Mouse (Mus musculus): ENCODE measurements at regions not wholly inside any gene's neighbourhood (a gene's known extent, or its start where the extent isn't known, plus 50 kb on each side); places are given as distances from the start of the nearest gene placed in this dataset.

DNA sequence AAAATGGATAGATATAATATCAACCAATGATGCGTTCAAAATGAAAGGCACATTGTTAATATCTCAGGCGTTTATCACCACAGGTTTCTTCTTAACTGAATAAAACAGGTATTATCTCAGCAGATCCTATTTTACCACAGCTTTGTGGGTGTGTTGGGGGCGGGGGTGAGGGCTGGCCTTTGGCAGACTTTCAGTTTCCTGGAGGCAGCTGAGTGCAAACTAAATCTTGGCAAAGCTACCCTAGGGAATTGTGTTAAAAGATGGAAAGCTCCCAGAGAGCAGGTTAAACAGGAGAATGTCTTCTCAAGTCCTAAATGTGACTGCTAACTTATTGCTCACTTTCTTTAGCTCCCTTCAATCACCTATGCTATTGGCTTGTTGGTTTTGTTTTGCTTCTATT, 223.8 kb downstream of the Kdm4c start:
- DNase-seq (ENCODE audit: low spot score in 2 of 2), result no peak

- no peak for DNase-seq (ENCODE audit: low spot score in 2 of 2)
Observed at GRCm38 (mm10) chr4:74512489-74512888, 270.2 kb downstream of the Kdm4c start.

GRCm38 (mm10) chr4:74553888-74554287, 311.6 kb downstream of the Kdm4c start:
- DNase-seq (ENCODE audit: low spot score in 2 of 2), result peak in 1 of 2 experiments; percentile 8

- no peak for DNase-seq (ENCODE audit: low spot score in 2 of 2)
Observed at GRCm38 (mm10) chr4:74563565-74563964, 321.3 kb downstream of the Kdm4c start.

DNA sequence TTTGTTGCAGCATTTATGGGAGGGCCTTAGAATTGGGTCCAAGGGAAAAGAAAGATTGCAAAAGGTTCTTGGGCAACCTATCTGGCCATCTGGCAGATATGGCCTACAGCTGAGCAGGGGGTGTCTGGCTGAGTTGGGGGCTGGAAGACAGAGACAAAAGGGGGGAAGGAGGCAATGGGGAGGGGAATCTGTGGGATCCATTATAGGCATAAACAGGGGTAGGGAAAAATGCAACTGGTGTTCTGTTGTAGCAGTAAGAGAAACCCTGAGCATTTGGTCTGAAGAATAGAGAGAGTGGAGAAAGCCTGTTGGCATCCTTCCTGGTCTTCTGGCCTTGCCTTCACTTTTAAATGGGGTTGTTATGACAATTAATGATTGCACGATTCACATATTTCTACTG, 344.1 kb downstream of the Kdm4c start:
- DNase-seq (ENCODE audit: low spot score in 2 of 2), result no peak

- no peak for DNase-seq (ENCODE audit: low spot score in 2 of 2)
Observed at GRCm38 (mm10) chr4:74587125-74587524, 344.8 kb downstream of the Kdm4c start.

- DNase-seq (ENCODE audit: low spot score in 2 of 2), result no peak
Observed at GRCm38 (mm10) chr4:74588761-74589160, 346.5 kb downstream of the Kdm4c start.

DNA sequence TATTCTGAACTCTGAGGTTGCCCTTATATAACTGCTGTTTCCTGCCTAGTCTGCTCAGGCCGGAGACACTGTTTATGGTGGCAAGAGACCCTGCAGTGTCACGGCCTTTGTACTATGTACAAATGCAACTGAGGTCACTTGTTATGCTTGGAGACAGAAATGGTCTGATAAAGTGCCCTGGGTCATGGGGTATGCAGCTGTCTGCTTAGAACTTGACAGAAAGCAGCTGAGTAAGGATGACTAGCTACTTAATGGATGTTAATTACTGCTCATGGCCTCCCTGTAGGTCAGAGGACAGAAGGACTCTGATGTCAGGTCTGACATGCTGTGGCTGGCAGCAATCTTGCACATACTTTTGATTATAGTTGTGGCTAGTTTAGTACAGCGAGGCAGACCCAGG, 370.7 kb downstream of the Kdm4c start:
- DNase-seq (ENCODE audit: low spot score in 2 of 2), result no peak
